Mouse (Mus musculus): ENCODE data around the gene Lgr4. TPM values are rescaled to one million over a fixed set of nuclear protein-coding genes. Genes with fewer than 3 reads are reported as not detected.

Gene Lgr4
- total RNA-seq, 1 experiment: 68.9 TPM

GRCm38 (mm10) chr2:109955910-109956309, 38.5 kb downstream of the Lgr4 start:
- peaks cover 2% of the 10 kb centered on the region for H3K36me3 ChIP-seq (ENCODE audit: control insufficient read depth, insufficient read depth, low read length, poor library complexity, severe bottlenecking)
- no peak overlapping the region for H3K4me3 ChIP-seq (ENCODE audit: insufficient read depth in 1 of 2, low read depth in 1 of 2, low read length in 2 of 2, poor library complexity in 1 of 2, severe bottlenecking in 1 of 2)
- DNase-seq (ENCODE audit: low read depth, low spot score): no peak
- TF ChIP-seq MAFK (IDR thresholded peaks at IDR 0.05; ENCODE audit: insufficient read depth, low read depth, low read length) (no peak), ZC3H11A (IDR thresholded peaks at IDR 0.05; ENCODE audit: borderline replicate concordance, low read depth, low read length) (no peak), ZNF384 (IDR thresholded peaks at IDR 0.05; ENCODE audit: low read depth, low read length) (no peak), CHD2 (IDR thresholded peaks at IDR 0.05; ENCODE audit: low read depth, low read length) (no peak), HCFC1 (IDR thresholded peaks at IDR 0.05; ENCODE audit: borderline replicate concordance, insufficient read depth, low read length) (no peak)
- H3K27ac ChIP-seq (ENCODE audit: insufficient read depth, low read depth, low read length, poor library complexity, severe bottlenecking): no peak overlapping the region
- H3K9me3 ChIP-seq (ENCODE audit: control insufficient read depth, insufficient read depth, low read depth, low read length): no peaks in the 10 kb centered on the region
- H3K4me1 ChIP-seq (ENCODE audit: control insufficient read depth in 2 of 2, insufficient read depth in 2 of 2, low read length in 2 of 2, poor library complexity in 1 of 2): peaks cover 0 to 9% of the 10 kb centered on the region in 2 experiments; a peak in 1 of 4 replicates
- no peak overlapping the region for H3K9ac ChIP-seq (ENCODE audit: insufficient read depth, low read depth, low read length, poor library complexity, severe bottlenecking)
- in situ Hi-C loops (cut with MboI; ENCODE audit: low sequenced_read_pairs in 2 of 2, unreplicated experiment in 2 of 2): no loop called here

GRCm38 (mm10) chr2:109956785-109957184, 39.3 kb downstream of the Lgr4 start:
- peaks cover 2% of the 10 kb centered on the region for H3K36me3 ChIP-seq (ENCODE audit: control insufficient read depth, insufficient read depth, low read length, poor library complexity, severe bottlenecking)
- TF ChIP-seq HCFC1 (IDR thresholded peaks at IDR 0.05; ENCODE audit: borderline replicate concordance, insufficient read depth, low read length) (no peak), ZC3H11A (IDR thresholded peaks at IDR 0.05; ENCODE audit: borderline replicate concordance, low read depth, low read length) (no peak), ZNF384 (IDR thresholded peaks at IDR 0.05; ENCODE audit: low read depth, low read length) (no peak), MAFK (IDR thresholded peaks at IDR 0.05; ENCODE audit: insufficient read depth, low read depth, low read length) (no peak), CHD2 (IDR thresholded peaks at IDR 0.05; ENCODE audit: low read depth, low read length) (no peak)
- H3K9ac ChIP-seq (ENCODE audit: insufficient read depth, low read depth, low read length, poor library complexity, severe bottlenecking): no peak overlapping the region
- in situ Hi-C loops (cut with MboI; ENCODE audit: low sequenced_read_pairs in 2 of 2, unreplicated experiment in 2 of 2): no loop called here
- no peak for DNase-seq (ENCODE audit: low read depth, low spot score)
- H3K4me3 ChIP-seq (ENCODE audit: insufficient read depth in 1 of 2, low read depth in 1 of 2, low read length in 2 of 2, poor library complexity in 1 of 2, severe bottlenecking in 1 of 2): no peak overlapping the region
- H3K9me3 ChIP-seq (ENCODE audit: control insufficient read depth, insufficient read depth, low read depth, low read length): no peaks in the 10 kb centered on the region
- no peak overlapping the region for H3K27ac ChIP-seq (ENCODE audit: insufficient read depth, low read depth, low read length, poor library complexity, severe bottlenecking)
- H3K4me1 ChIP-seq (ENCODE audit: control insufficient read depth in 2 of 2, insufficient read depth in 2 of 2, low read length in 2 of 2, poor library complexity in 1 of 2): peaks cover 0 to 9% of the 10 kb centered on the region in 2 experiments; a peak in 1 of 4 replicates

GRCm38 (mm10) chr2:109958692-109959406, 41.4 kb downstream of the Lgr4 start:
- H3K27ac ChIP-seq (ENCODE audit: insufficient read depth, low read depth, low read length, poor library complexity, severe bottlenecking): no peak overlapping the region

GRCm38 (mm10) chr2:109959407-109960075, 42.1 kb downstream of the Lgr4 start:
- Histone ChIP-seq H3K9me3 (ENCODE audit: control insufficient read depth, insufficient read depth, low read depth, low read length) (no peaks in the 10 kb centered on the region), H3K27ac (ENCODE audit: insufficient read depth, low read depth, low read length, poor library complexity, severe bottlenecking) (no peak overlapping the region)
- in situ Hi-C loops (cut with MboI; ENCODE audit: low sequenced_read_pairs in 2 of 2, unreplicated experiment in 2 of 2): no loop called here

More at GRCm38 (mm10) chr2:109958692-109959406, 41.4 kb downstream of the Lgr4 start:
- peaks cover 2% of the 10 kb centered on the region for H3K36me3 ChIP-seq (ENCODE audit: control insufficient read depth, insufficient read depth, low read length, poor library complexity, severe bottlenecking)
- peaks cover 0 to 4% of the 10 kb centered on the region in 2 experiments; a peak in 2 of 4 replicates for H3K4me1 ChIP-seq (ENCODE audit: control insufficient read depth in 2 of 2, insufficient read depth in 2 of 2, low read length in 2 of 2, poor library complexity in 1 of 2)
- no peak overlapping the region for H3K4me3 ChIP-seq (ENCODE audit: insufficient read depth in 1 of 2, low read depth in 1 of 2, low read length in 2 of 2, poor library complexity in 1 of 2, severe bottlenecking in 1 of 2)
- no peak for DNase-seq (ENCODE audit: low read depth, low spot score)
- no peak overlapping the region for H3K9ac ChIP-seq (ENCODE audit: insufficient read depth, low read depth, low read length, poor library complexity, severe bottlenecking)
- no peak for TF ChIP-seq ZC3H11A (IDR thresholded peaks at IDR 0.05; ENCODE audit: borderline replicate concordance, low read depth, low read length)
- no peak for TF ChIP-seq HCFC1 (IDR thresholded peaks at IDR 0.05; ENCODE audit: borderline replicate concordance, insufficient read depth, low read length)
- no peak for TF ChIP-seq ZNF384 (IDR thresholded peaks at IDR 0.05; ENCODE audit: low read depth, low read length)
- no peak for TF ChIP-seq MAFK (IDR thresholded peaks at IDR 0.05; ENCODE audit: insufficient read depth, low read depth, low read length)
- no peak for TF ChIP-seq CHD2 (IDR thresholded peaks at IDR 0.05; ENCODE audit: low read depth, low read length)
- no peaks in the 10 kb centered on the region for H3K9me3 ChIP-seq (ENCODE audit: control insufficient read depth, insufficient read depth, low read depth, low read length)
- in situ Hi-C loops (cut with MboI; ENCODE audit: low sequenced_read_pairs in 2 of 2, unreplicated experiment in 2 of 2): no loop called here

More at GRCm38 (mm10) chr2:109959407-109960075, 42.1 kb downstream of the Lgr4 start:
- Histone ChIP-seq H3K9ac (ENCODE audit: insufficient read depth, low read depth, low read length, poor library complexity, severe bottlenecking) (no peak overlapping the region), H3K36me3 (ENCODE audit: control insufficient read depth, insufficient read depth, low read length, poor library complexity, severe bottlenecking) (peaks cover 2% of the 10 kb centered on the region), H3K4me1 (ENCODE audit: control insufficient read depth in 2 of 2, insufficient read depth in 2 of 2, low read length in 2 of 2, poor library complexity in 1 of 2) (peaks cover 0 to 5% of the 10 kb centered on the region in 2 experiments; a peak in 2 of 4 replicates), H3K4me3 (ENCODE audit: insufficient read depth in 1 of 2, low read depth in 1 of 2, low read length in 2 of 2, poor library complexity in 1 of 2, severe bottlenecking in 1 of 2) (no peak overlapping the region)
- TF ChIP-seq CHD2 (IDR thresholded peaks at IDR 0.05; ENCODE audit: low read depth, low read length): no peak
- TF ChIP-seq HCFC1 (IDR thresholded peaks at IDR 0.05; ENCODE audit: borderline replicate concordance, insufficient read depth, low read length): no peak
- DNase-seq (ENCODE audit: low read depth, low spot score): no peak
